Mouse (Mus musculus) liver, postnatal 0 days (tissue): Measurements from ENCODE around the gene Sdr39u1. TPM values are rescaled to one million over a fixed set of nuclear protein-coding genes. Genes with fewer than 3 reads are reported as not detected.

Experiments used
- ATAC-seq: fragments of 200-750 bp; cut with Nextera tagmentation; 2 replicates; pipeline ENCODE4 v1.8.0; 2017; ENCODE audit warnings: mild to moderate bottlenecking, moderate library complexity
- DNase-seq: peaks from one replicate; pipeline ENCODE4 v3.0.0-alpha.2; 2016
- H3K27ac ChIP-seq: fragments of 300-500 bp; sonication (generic); 2 replicates; pipeline ENCODE4 v1.5.1; 2014; ENCODE audit warnings: antibody characterized with exemption, moderate library complexity, mild to moderate bottlenecking, low read depth
- H3K27me3 ChIP-seq: fragments of 300-500 bp; sonication (generic); 2 replicates; pipeline ENCODE4 v1.6.1; 2014; ENCODE audit warnings: low read length, control low read depth, mixed read lengths; ENCODE audit not compliant: insufficient read depth
- H3K36me3 ChIP-seq: fragments of 300-500 bp; sonication (generic); replicated peaks from 2 replicates; pipeline ENCODE4 v1.6.1; 2014; ENCODE audit warnings: mild to moderate bottlenecking, control low read depth, low read length, moderate library complexity, mixed read lengths; ENCODE audit not compliant: insufficient read depth
- H3K4me1 ChIP-seq: fragments of 300-500 bp; sonication (generic); 2 replicates; pipeline ENCODE4 v1.6.1; 2014; ENCODE audit warnings: antibody characterized with exemption, mild to moderate bottlenecking, control low read depth; ENCODE audit not compliant: insufficient read depth
- H3K4me2 ChIP-seq: fragments of 300-500 bp; sonication (generic); 2 replicates; pipeline ENCODE4 v1.6.1; 2014; ENCODE audit warnings: low read depth, mild to moderate bottlenecking, low read length, moderate library complexity, mixed read lengths
- H3K4me3 ChIP-seq: fragments of 300-500 bp; sonication (generic); 2 replicates; pipeline ENCODE4 v1.5.1; 2014; ENCODE audit warnings: low read depth, low read length
- H3K9ac ChIP-seq: fragments of 300-500 bp; sonication (generic); replicated peaks from 2 replicates; pipeline ENCODE4 v1.6.1; 2014; ENCODE audit warnings: mild to moderate bottlenecking, moderate library complexity
- H3K9me3 ChIP-seq: fragments of 300-500 bp; sonication (generic); 2 replicates; pipeline ENCODE4 v1.6.1; 2016; ENCODE audit warnings: mild to moderate bottlenecking, control low read depth, low read length, mixed read lengths
- CTCF ChIP-seq: sonication (generic); IDR thresholded peaks from 2 replicates; pipeline ENCODE4 v1.5.1; 2016; ENCODE audit warnings: antibody characterized with exemption, low read depth
- EP300 ChIP-seq: IDR thresholded peaks from 2 replicates; pipeline ENCODE4 v1.6.1; 2016; ENCODE audit warnings: antibody characterized with exemption, low read depth, mild to moderate bottlenecking
- WGBS: fragments of 180-500 bp; shearing (Covaris S2); extraction: QIAGEN DNeasy Blood & Tissue Kit; methylation state at CpG from one replicate; pipeline ENCODE4 v1.1.7; 2014; ENCODE audit not compliant: insufficient replicate concordance; 5-methylcytosine and 5-hydroxymethylcytosine counted together
- polyA plus RNA-seq: library from polyadenylated mRNA; unstranded; fragments of >200 nt; fragmentation: Nextera tagmentation; extraction: Ambion mirVana; gene quantifications from 2 replicates; pipeline ENCODE4 v1.2.1, GENCODE M21; 2015

Gene Sdr39u1
- polyA plus RNA-seq, 1 experiment from 2014 or later: 26.2 TPM

DNA sequence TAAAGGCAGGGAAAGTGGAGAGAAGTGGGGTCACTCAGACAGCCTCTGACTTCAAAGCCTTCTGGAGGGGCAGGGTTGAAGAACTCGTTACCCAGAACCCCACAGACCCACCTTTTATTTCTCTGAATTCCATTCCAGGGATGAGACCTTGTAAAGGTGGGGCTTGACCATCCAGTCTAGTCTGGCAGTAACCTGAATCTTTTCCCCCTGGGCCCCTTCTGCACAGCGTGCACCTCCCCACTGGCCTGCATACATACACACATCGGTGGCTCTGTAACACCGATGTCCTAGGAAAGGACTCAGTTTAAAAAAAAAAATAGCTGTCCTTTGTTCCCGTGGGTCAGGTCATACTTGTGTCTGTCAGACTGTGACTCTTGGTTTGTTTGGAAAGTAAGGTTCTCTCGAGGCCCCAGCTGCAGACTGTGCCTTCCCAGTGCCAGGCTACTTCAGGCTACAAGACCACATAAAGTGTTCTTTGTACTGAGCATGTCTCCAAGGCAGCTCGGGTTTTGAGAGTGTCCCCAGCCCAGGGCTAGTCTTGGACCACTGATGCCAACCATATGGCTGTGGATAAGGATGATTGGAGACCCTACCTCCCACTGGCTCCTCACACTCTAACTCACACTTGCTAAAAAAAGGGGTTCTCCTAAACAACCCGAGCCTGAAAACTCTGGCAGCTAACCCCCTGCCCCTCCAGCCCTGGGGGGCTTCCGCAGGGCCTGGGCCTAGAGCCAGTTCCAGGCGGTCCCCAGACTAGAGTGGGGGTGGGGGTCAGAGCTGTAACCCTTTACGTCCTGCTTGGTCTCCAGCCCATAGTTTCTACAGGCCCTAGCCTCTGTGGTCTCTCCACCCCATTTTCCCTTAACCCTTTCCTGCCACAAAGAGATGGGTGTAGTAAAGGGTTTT lies 47.2 kb downstream of the Sdr39u1 start:
- no peak overlapping the region for H3K4me3 ChIP-seq
- H3K27ac ChIP-seq: peak overlapping the region; percentile 6; the same call in 1 of the 2 replicates
- no peak overlapping the region for H3K4me2 ChIP-seq
- H3K36me3 ChIP-seq: no peaks in the 10 kb centered on the region
- H3K9me3 ChIP-seq: no peaks in the 10 kb centered on the region
- no peaks in the 10 kb centered on the region for H3K27me3 ChIP-seq
- 0 out of 2 replicates have a peak, but pooled peaks have one; percentile 17 for ATAC-seq
- no peak overlapping the region for H3K9ac ChIP-seq
- peaks cover 30% of the 10 kb centered on the region for H3K4me1 ChIP-seq
- DNase-seq: no peak
- TF ChIP-seq EP300: no peak
- no peak for TF ChIP-seq CTCF
- WGBS: 22% methylated on average over 11 of the region's 11 CpGs

GRCm38 (mm10) chr14:55850885-55851284 lies 49.2 kb downstream of the Sdr39u1 start:
- Histone ChIP-seq H3K9me3 (no peaks in the 10 kb centered on the region), H3K27ac (no peak overlapping the region), H3K4me2 (no peak overlapping the region), H3K36me3 (no peaks in the 10 kb centered on the region), H3K9ac (no peak overlapping the region), H3K4me3 (no peak overlapping the region), H3K27me3 (no peaks in the 10 kb centered on the region), H3K4me1 (peaks cover 28% of the 10 kb centered on the region)
- 62% methylated on average over 6 of the region's 6 CpGs for WGBS
- TF ChIP-seq EP300 (no peak), CTCF (no peak)
- ATAC-seq: no peak
- no peak for DNase-seq

Other genes starting within 250 kb of the Sdr39u1 start
- gene Mdp1, start 239.8 kb downstream of the Sdr39u1 start, polyA plus RNA-seq: 16.0 and 16.1 TPM in 2 replicates
- gene Gmpr2, start 228.4 kb downstream of the Sdr39u1 start, polyA plus RNA-seq: 15.0 and 17.4 TPM in 2 replicates
- gene Nedd8, start 228.2 kb downstream of the Sdr39u1 start, polyA plus RNA-seq: 228 and 231 TPM in 2 replicates
- gene Tinf2, start 218.5 kb downstream of the Sdr39u1 start, polyA plus RNA-seq: 11.5 and 14.1 TPM in 2 replicates
- 3.6 and 4.7 TPM in 2 replicates for gene Tgm1, start 186.4 kb downstream of the Sdr39u1 start, polyA plus RNA-seq
- 18.5 and 21.2 TPM in 2 replicates for gene Rabggta, start 178.0 kb downstream of the Sdr39u1 start, polyA plus RNA-seq
- 98.6 and 103 TPM in 2 replicates for gene Dhrs1, start 154.6 kb downstream of the Sdr39u1 start, polyA plus RNA-seq
- gene Nop9, start 154.6 kb downstream of the Sdr39u1 start, polyA plus RNA-seq: 13.2 and 14.5 TPM in 2 replicates
- gene Cideb, start 141.8 kb downstream of the Sdr39u1 start, polyA plus RNA-seq: 191 and 192 TPM in 2 replicates
- 1.8 and 2.1 TPM in 2 replicates for gene Ltb4r2, start 138.9 kb downstream of the Sdr39u1 start, polyA plus RNA-seq
- 21.6 and 22.0 TPM in 2 replicates for gene Ltb4r1, start 134.3 kb downstream of the Sdr39u1 start, polyA plus RNA-seq
- 1.5 and 1.7 TPM in 2 replicates for gene Adcy4, start 116.2 kb downstream of the Sdr39u1 start, polyA plus RNA-seq
- gene Ripk3, start 111.4 kb downstream of the Sdr39u1 start, polyA plus RNA-seq: 9.6 and 10.3 TPM in 2 replicates
- gene Nfatc4, start 77.1 kb downstream of the Sdr39u1 start, polyA plus RNA-seq: 0.41 and 0.63 TPM in 2 replicates
- 0.63 and 0.70 TPM in 2 replicates for gene Nynrin, start 46.3 kb downstream of the Sdr39u1 start, polyA plus RNA-seq
- gene Cbln3, start 15.9 kb downstream of the Sdr39u1 start, polyA plus RNA-seq: 0.29 and 0.40 TPM in 2 replicates
- 4.6 and 5.2 TPM in 2 replicates for gene Khnyn, start 15.3 kb downstream of the Sdr39u1 start, polyA plus RNA-seq
- gene Cma1, start 44.4 kb upstream of the Sdr39u1 start, polyA plus RNA-seq: 0.59 and 1.7 TPM in 2 replicates
- not detected in 2 replicates for gene Cma2, start 50.7 kb upstream of the Sdr39u1 start, polyA plus RNA-seq
- not detected in 2 replicates for gene Mcpt1, start 117.7 kb upstream of the Sdr39u1 start, polyA plus RNA-seq
- not detected in 2 replicates for gene Mcpt9, start 130.2 kb upstream of the Sdr39u1 start, polyA plus RNA-seq
- gene Mcpt2, start 141.7 kb upstream of the Sdr39u1 start, polyA plus RNA-seq: 0.23 and 0.27 TPM in 2 replicates
- gene Mcpt4, start 162.0 kb upstream of the Sdr39u1 start, polyA plus RNA-seq: 0.26 and 0.51 TPM in 2 replicates
- 13.3 and 19.0 TPM in 2 replicates for gene Mcpt8, start 185.0 kb upstream of the Sdr39u1 start, polyA plus RNA-seq
- gene Ctsg, start 202.3 kb upstream of the Sdr39u1 start, polyA plus RNA-seq: 38.6 and 41.3 TPM in 2 replicates
- gene Gzme, start 220.3 kb upstream of the Sdr39u1 start, polyA plus RNA-seq: not detected in 2 replicates
- not detected in 2 replicates for gene Gzmd, start 232.3 kb upstream of the Sdr39u1 start, polyA plus RNA-seq